Mouse (Mus musculus): ENCODE data around the gene Lonrf2.
A peak's percentile ranks its signal among the peaks of the same experiment; 100 is the strongest.

Gene Lonrf2

DNA sequence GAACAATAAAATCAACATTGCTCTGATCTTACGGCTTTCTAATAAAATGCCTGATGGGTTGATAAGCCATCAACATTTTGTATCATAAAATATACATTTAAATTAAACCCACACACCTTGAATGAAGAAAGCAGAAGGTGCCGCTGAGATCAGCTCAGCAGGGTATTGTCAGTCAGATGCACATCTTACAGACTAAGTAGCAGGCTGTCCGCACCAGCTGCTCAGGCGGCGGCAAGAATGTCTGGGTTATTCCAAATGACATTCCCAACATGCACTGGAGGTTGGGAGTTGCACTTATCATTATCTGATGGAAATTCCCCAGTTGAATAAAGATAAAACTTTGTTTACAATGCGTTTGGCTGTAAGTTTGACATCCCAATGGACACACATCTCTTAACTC, 39.6 kb downstream of the Lonrf2 start:
- Histone ChIP-seq H3K4me1 (replicated peaks; ENCODE audit: low read depth, low read length) (peaks cover 45% of the 10 kb centered on the region), H3K36me3 (ENCODE audit: insufficient read depth, low read length) (no peaks in the 10 kb centered on the region), H3K27me3 (ENCODE audit: insufficient read depth, low read length) (no peaks in the 10 kb centered on the region), H3K4me3 (replicated peaks; ENCODE audit: low read length) (no peak overlapping the region), H3K9me3 (ENCODE audit: low read length) (no peaks in the 10 kb centered on the region)
- TF ChIP-seq POU5F1 (IDR thresholded peaks at IDR 0.05; ENCODE audit: borderline replicate concordance, low read length) (no peak), NANOG (IDR thresholded peaks at IDR 0.05; ENCODE audit: borderline replicate concordance, low read length) (peak; percentile 90; the same call in 1 of the 2 replicates)

DNA sequence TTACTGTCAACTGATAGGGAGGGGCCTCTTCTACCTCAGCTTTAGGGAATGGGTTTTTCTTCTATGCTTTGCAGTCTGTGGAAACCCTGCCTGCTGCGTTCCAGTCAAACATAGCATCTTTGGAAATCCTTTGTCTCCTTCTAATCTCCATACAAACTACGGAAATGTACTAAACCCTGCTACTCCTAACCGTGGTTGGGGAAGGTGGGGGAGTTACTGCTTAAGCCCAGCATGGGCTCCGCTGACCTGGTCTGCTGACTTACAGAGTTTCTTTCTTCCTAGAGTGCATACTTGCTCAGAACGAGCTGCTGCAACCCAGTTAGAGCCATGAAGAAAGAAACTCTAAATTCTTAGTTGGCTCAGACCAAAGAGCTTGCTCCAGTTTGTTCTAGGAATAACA, 41.0 kb downstream of the Lonrf2 start:
- peaks cover 44% of the 10 kb centered on the region for H3K4me1 ChIP-seq (replicated peaks; ENCODE audit: low read depth, low read length)
- no peak overlapping the region for H3K4me3 ChIP-seq (replicated peaks; ENCODE audit: low read length)
- H3K36me3 ChIP-seq (ENCODE audit: insufficient read depth, low read length) = no peaks in the 10 kb centered on the region
- TF ChIP-seq POU5F1 (IDR thresholded peaks at IDR 0.05; ENCODE audit: borderline replicate concordance, low read length) (no peak), CTCF (conservative IDR thresholded peaks at IDR 0.05; ENCODE audit: low read length) (no peak), NANOG (IDR thresholded peaks at IDR 0.05; ENCODE audit: borderline replicate concordance, low read length) (no peak)
- no peaks in the 10 kb centered on the region for H3K27me3 ChIP-seq (ENCODE audit: insufficient read depth, low read length)
- H3K9me3 ChIP-seq (ENCODE audit: low read length) = no peaks in the 10 kb centered on the region

DNA sequence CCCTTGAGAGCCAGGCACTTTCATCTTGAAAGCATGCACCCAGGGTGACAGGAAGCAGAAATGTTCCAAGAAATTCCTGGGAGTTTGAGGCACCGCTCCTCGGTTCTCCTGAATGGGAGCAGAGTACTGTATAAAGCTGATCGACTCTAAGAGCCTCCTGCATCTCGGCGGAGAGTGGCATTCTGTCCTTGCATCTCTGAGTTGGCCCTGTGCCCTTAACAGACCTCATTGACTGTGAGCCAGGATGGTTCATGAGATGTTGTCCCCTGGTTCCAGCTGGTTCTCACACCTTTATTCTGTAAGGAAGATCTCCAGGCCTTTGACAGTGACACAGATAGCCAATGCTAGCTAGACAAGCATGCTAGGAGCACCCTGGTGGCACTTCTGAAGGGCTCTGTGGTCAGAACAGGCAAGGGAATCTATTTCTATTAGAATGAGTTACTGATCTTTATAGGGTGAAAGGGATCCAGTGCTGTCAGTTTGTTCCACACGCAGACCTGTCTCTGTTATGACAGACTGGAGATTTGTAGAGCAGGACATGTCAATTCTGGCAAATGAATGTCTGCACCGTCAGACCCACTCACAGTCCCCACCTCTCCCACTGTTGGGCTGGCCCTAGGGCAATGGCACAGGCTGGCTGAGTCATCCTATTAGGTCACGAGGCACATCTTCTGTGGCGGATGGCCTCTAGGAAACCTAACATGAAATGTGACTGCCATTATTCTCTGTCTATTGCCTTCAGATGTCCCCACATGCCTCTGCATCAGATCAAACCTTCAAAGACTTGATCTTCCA, 45.3 kb downstream of the Lonrf2 start:
- peaks cover 8% of the 10 kb centered on the region for H3K27me3 ChIP-seq (ENCODE audit: insufficient read depth, low read length)
- H3K36me3 ChIP-seq (ENCODE audit: insufficient read depth, low read length) = no peaks in the 10 kb centered on the region
- H3K9me3 ChIP-seq (ENCODE audit: low read length) = no peaks in the 10 kb centered on the region
- TF ChIP-seq POU5F1 (IDR thresholded peaks at IDR 0.05; ENCODE audit: borderline replicate concordance, low read length) (no peak), CTCF (conservative IDR thresholded peaks at IDR 0.05; ENCODE audit: low read length) (no peak), NANOG (IDR thresholded peaks at IDR 0.05; ENCODE audit: borderline replicate concordance, low read length) (no peak)
- H3K4me3 ChIP-seq (replicated peaks; ENCODE audit: low read length) = no peak overlapping the region
- peaks cover 18% of the 10 kb centered on the region for H3K4me1 ChIP-seq (replicated peaks; ENCODE audit: low read depth, low read length)

DNA sequence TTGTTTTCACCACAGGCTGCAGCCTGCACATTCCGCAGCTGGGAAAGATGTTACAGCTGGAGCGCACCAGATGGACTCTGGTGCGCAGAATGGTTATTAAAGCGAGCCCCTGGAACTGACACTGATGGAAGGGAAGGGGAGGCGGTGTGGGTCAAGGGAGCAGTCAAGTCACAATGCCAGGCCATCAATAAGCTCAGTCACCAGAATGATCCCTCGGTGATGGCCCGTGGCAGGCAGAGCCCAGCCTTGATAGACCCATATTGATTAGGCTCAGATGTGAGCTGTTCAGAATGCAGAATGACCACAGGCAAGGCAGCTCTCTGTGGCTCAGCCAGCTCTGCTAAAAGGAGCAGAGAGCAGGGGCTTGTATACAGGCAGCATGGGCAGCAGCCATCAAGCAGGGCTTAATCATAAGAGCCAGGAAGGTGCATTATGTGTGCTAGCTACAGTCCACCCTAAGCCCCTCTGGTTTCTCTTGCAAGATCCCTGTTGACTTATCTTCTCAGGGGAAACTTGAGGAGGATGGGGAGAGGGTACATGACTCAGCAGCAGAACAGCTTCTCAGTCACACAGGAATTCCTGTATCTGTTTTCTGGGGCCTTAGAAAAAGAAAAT, 46.4 kb downstream of the Lonrf2 start:
- no peak overlapping the region for H3K4me3 ChIP-seq (replicated peaks; ENCODE audit: low read length)
- peaks cover 7% of the 10 kb centered on the region for H3K4me1 ChIP-seq (replicated peaks; ENCODE audit: low read depth, low read length)
- H3K9me3 ChIP-seq (ENCODE audit: low read length) = no peaks in the 10 kb centered on the region
- TF ChIP-seq CTCF (conservative IDR thresholded peaks at IDR 0.05; ENCODE audit: low read length) (no peak), POU5F1 (IDR thresholded peaks at IDR 0.05; ENCODE audit: borderline replicate concordance, low read length) (no peak), NANOG (IDR thresholded peaks at IDR 0.05; ENCODE audit: borderline replicate concordance, low read length) (no peak)
- H3K36me3 ChIP-seq (ENCODE audit: insufficient read depth, low read length) = no peaks in the 10 kb centered on the region
- peaks cover 11% of the 10 kb centered on the region for H3K27me3 ChIP-seq (ENCODE audit: insufficient read depth, low read length)

DNA sequence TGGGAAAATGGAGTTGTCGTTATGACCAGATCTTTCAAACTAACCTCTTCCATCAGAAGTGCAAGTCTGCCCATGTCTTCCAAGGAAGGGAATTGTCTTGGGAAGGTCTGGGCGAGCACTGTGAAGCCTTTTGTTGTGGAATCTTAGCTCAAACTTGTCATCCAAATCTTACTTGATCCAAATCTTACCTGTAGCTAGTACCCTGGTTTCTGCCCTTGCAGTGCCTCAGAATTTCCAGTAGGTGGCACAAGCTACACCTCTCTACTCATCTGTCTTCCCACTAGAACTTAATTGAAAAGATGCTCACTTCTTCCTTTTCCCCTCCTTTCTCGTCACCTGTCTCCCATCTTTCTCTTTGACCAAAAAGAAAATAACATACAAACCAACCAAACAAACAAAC, 47.6 kb downstream of the Lonrf2 start:
- Histone ChIP-seq H3K4me3 (replicated peaks; ENCODE audit: low read length) (no peak overlapping the region), H3K9me3 (ENCODE audit: low read length) (no peaks in the 10 kb centered on the region), H3K4me1 (replicated peaks; ENCODE audit: low read depth, low read length) (no peaks in the 10 kb centered on the region), H3K36me3 (ENCODE audit: insufficient read depth, low read length) (no peaks in the 10 kb centered on the region), H3K27me3 (ENCODE audit: insufficient read depth, low read length) (peaks cover 11% of the 10 kb centered on the region)
- no peak for TF ChIP-seq NANOG (IDR thresholded peaks at IDR 0.05; ENCODE audit: borderline replicate concordance, low read length)
- peak; percentile 94 for TF ChIP-seq CTCF (conservative IDR thresholded peaks at IDR 0.05; ENCODE audit: low read length)
- no peak for TF ChIP-seq POU5F1 (IDR thresholded peaks at IDR 0.05; ENCODE audit: borderline replicate concordance, low read length)

DNA sequence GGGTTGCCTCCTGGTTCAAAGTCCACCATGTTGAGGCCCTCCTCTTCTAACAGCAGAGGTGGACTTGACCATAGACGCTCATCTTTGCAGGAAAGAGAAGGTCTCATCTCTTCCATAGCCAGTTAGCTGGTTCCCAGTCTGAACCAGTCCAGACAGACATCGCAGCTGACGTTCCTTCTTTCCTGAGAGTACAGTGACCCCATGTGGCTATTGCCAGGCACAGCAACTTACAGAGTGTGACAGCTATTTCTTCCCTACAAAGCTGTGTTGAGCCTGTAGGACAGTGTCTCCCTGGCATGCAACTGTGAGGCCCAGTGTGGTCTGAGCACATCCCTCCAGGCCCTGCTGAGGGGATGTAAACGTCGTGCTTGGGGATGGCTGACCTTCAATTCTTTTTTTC, 49.1 kb downstream of the Lonrf2 start:
- Histone ChIP-seq H3K4me3 (replicated peaks; ENCODE audit: low read length) (no peak overlapping the region), H3K9me3 (ENCODE audit: low read length) (no peaks in the 10 kb centered on the region), H3K36me3 (ENCODE audit: insufficient read depth, low read length) (no peaks in the 10 kb centered on the region), H3K4me1 (replicated peaks; ENCODE audit: low read depth, low read length) (no peaks in the 10 kb centered on the region), H3K27me3 (ENCODE audit: insufficient read depth, low read length) (peaks cover 12% of the 10 kb centered on the region)
- no peak for TF ChIP-seq POU5F1 (IDR thresholded peaks at IDR 0.05; ENCODE audit: borderline replicate concordance, low read length)
- peak; percentile 75 for TF ChIP-seq CTCF (conservative IDR thresholded peaks at IDR 0.05; ENCODE audit: low read length)
- TF ChIP-seq NANOG (IDR thresholded peaks at IDR 0.05; ENCODE audit: borderline replicate concordance, low read length) = no peak

DNA sequence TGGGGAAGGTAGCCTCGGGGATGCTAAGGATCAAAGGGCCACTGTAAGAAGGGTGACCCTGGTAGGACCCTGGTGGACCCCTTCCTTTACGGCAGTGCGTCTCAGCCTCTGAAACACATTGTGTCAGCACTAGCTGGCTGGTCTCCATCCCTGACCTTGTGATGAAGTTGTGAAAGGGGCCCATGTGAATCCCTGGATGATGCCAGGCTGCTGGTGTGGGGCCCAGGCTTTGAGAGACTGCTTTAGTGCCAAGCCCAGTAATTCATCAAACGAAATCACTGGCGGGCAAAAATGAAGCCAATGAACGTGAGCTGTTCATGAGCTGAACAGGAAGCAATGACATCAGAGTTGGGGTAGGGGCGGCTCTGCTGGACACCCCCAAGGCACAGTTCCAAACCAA, 50.2 kb downstream of the Lonrf2 start:
- TF ChIP-seq NANOG (IDR thresholded peaks at IDR 0.05; ENCODE audit: borderline replicate concordance, low read length) (no peak), CTCF (conservative IDR thresholded peaks at IDR 0.05; ENCODE audit: low read length) (no peak), POU5F1 (IDR thresholded peaks at IDR 0.05; ENCODE audit: borderline replicate concordance, low read length) (no peak)
- Histone ChIP-seq H3K4me1 (replicated peaks; ENCODE audit: low read depth, low read length) (no peaks in the 10 kb centered on the region), H3K4me3 (replicated peaks; ENCODE audit: low read length) (no peak overlapping the region), H3K36me3 (ENCODE audit: insufficient read depth, low read length) (no peaks in the 10 kb centered on the region), H3K27me3 (ENCODE audit: insufficient read depth, low read length) (peaks cover 14% of the 10 kb centered on the region), H3K9me3 (ENCODE audit: low read length) (no peaks in the 10 kb centered on the region)

DNA sequence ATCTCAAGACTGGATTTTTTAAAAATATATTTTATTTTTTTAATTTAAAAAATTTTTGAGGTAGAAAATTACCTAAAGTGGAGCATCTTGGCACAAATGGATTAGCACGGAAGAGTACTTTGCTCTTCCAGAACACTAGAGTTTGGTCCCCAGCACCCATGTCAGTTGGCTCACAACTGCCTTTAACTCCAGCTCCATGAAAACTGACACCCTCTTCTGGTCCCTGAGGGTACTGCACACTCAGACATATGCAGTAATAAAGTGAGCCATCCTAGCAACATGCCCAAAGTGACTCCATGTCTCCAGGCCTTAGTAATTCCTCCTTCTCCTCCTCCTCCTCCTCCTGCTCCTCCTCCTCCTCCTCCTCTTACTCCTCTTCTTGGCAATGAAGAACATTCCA, 58.2 kb downstream of the Lonrf2 start:
- Histone ChIP-seq H3K36me3 (ENCODE audit: insufficient read depth, low read length) (no peaks in the 10 kb centered on the region), H3K9me3 (ENCODE audit: low read length) (peaks cover 7% of the 10 kb centered on the region; the same call in 1 of the 2 replicates), H3K4me3 (replicated peaks; ENCODE audit: low read length) (no peak overlapping the region), H3K4me1 (replicated peaks; ENCODE audit: low read depth, low read length) (no peaks in the 10 kb centered on the region), H3K27me3 (ENCODE audit: insufficient read depth, low read length) (0 out of 2 replicates have a peak, but pooled peaks cover 3% of the 10 kb centered on the region)
- TF ChIP-seq NANOG (IDR thresholded peaks at IDR 0.05; ENCODE audit: borderline replicate concordance, low read length) (no peak), POU5F1 (IDR thresholded peaks at IDR 0.05; ENCODE audit: borderline replicate concordance, low read length) (no peak), CTCF (conservative IDR thresholded peaks at IDR 0.05; ENCODE audit: low read length) (peak; percentile 30)

Data from E14TG2a.4 (cell line).